Mouse (Mus musculus): ENCODE data around the gene Rtn2.

Rtn2 gene

GRCm38 (mm10) chr7:19344237-19344847 lies 61.9 kb downstream of the Rtn2 start, which contains the start of gene Ercc1:
TSS of gene Ercc1 (plus strand) at chr7:19344778.
- DNase-seq (ENCODE audit: low read depth, low spot score) = no peak

GRCm38 (mm10) chr7:19344938-19345471 lies 62.6 kb downstream of the Rtn2 start:
- peak; percentile 100 for DNase-seq (ENCODE audit: low read depth, low spot score)
